Mouse (Mus musculus) neural tube, embryonic 14.5 days (tissue): ENCODE data around the gene P2ry6. TPM values are rescaled to one million over a fixed set of nuclear protein-coding genes. Genes with fewer than 3 reads are reported as not detected.

ENCODE experiments used
- ATAC-seq: fragments of 200-750 bp; cut with Nextera tagmentation; 2 replicates; pipeline ENCODE4 v1.8.0; 2017; ENCODE audit warnings: low read depth, mild to moderate bottlenecking, moderate TSS enrichment, moderate library complexity
- H3K27ac ChIP-seq: fragments of 300-500 bp; sonication (generic); 2 replicates; pipeline ENCODE4 v1.5.1; 2014; ENCODE audit warnings: low read depth, mild to moderate bottlenecking, control low read depth, low read length, moderate library complexity, mixed read lengths
- H3K27me3 ChIP-seq: fragments of 300-500 bp; sonication (generic); 2 replicates; pipeline ENCODE4 v1.6.1; 2014; ENCODE audit warnings: low read length; ENCODE audit not compliant: control insufficient read depth, insufficient read depth
- H3K36me3 ChIP-seq: fragments of 300-500 bp; sonication (generic); 2 replicates; pipeline ENCODE4 v1.6.1; 2014; ENCODE audit warnings: low read length, mixed read lengths; ENCODE audit not compliant: control insufficient read depth, insufficient read depth
- H3K4me1 ChIP-seq: fragments of 300-500 bp; sonication (generic); 2 replicates; pipeline ENCODE4 v1.6.1; 2014; ENCODE audit warnings: low read length; ENCODE audit not compliant: control insufficient read depth, insufficient read depth
- H3K4me2 ChIP-seq: fragments of 300-500 bp; sonication (generic); 2 replicates; pipeline ENCODE4 v1.6.1; 2014; ENCODE audit warnings: mild to moderate bottlenecking, low read depth, low read length, control low read depth
- H3K4me3 ChIP-seq: fragments of 300-500 bp; sonication (generic); 2 replicates; pipeline ENCODE4 v1.5.1; 2014; ENCODE audit warnings: low read depth, low read length, control low read depth, mixed read lengths
- H3K9ac ChIP-seq: fragments of 300-500 bp; sonication (generic); replicated peaks from 2 replicates; pipeline ENCODE4 v1.6.1; 2014; ENCODE audit warnings: low read depth, mild to moderate bottlenecking, control low read depth, low read length, mixed read lengths
- H3K9me3 ChIP-seq: fragments of 300-500 bp; sonication (generic); 2 replicates; pipeline ENCODE4 v1.6.1; 2016; ENCODE audit warnings: low read length; ENCODE audit not compliant: control insufficient read depth
- WGBS: fragments of 180-500 bp; shearing (Covaris S2); extraction: QIAGEN DNeasy Blood & Tissue Kit; methylation state at CpG from one replicate; pipeline ENCODE4 v1.1.7; 2014; 5-methylcytosine and 5-hydroxymethylcytosine counted together
- polyA plus RNA-seq: library from polyadenylated mRNA; unstranded; fragments of >200 nt; fragmentation: Nextera tagmentation; extraction: Ambion mirVana; gene quantifications from 2 replicates; pipeline ENCODE4 v1.2.1, GENCODE M21; 2014

Gene P2ry6
- polyA plus RNA-seq, 1 experiment from 2014 or later: 1.6 TPM

- H3K27me3 ChIP-seq: peaks cover 14% of the 10 kb centered on the region; the same call in 1 of the 2 replicates
- H3K36me3 ChIP-seq: no peaks in the 10 kb centered on the region
- H3K4me2 ChIP-seq: no peak overlapping the region
- H3K4me1 ChIP-seq: no peaks in the 10 kb centered on the region
- 36% methylated on average over 3 of the region's 3 CpGs for WGBS
- no peak overlapping the region for H3K4me3 ChIP-seq
- ATAC-seq: no peak
- no peak overlapping the region for H3K27ac ChIP-seq
- no peaks in the 10 kb centered on the region for H3K9me3 ChIP-seq
- H3K9ac ChIP-seq: no peak overlapping the region
These were observed 1.6 kb downstream of the P2ry6 start for GRCm38 (mm10) chr7:100972875-100973274.

DNA sequence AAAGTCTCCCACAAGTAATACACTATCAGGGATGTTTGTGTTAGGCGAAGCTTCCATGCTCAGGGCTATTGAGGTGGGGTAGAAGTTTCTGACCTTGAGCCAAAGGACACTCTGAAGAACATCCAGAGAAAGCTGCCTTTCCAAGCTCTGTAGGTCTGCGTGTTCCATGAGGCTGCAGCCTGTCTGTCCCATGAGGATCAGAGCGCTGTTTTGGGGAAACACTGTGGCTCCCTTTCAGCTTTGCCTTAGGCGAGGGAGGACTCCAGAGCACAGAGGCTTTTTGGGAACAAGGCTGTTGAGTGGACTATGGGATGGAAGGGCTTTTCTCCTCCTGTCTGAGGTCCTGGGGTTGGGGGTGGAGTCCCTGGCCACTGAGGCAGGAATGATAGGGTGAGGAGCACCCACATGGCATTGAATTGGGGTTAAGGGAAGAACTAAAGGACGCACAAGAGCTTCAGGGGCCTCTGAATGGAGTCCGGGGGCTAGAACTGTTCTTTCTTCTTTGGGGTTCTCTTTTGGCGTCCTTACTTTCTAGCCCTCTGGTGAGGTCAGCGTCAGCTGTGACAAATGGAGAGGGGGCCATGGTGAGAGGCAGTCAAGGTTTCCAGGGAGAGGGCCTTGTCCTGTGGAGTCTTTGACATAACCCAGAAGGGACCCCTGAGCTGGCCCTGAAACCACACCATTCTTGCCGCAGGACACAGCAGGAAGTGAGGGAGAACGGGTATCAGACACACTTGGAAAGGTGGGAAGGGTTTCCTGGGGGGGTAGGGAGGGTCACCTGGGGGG, 5.4 kb downstream of the P2ry6 start:
- Histone ChIP-seq H3K36me3 (no peaks in the 10 kb centered on the region), H3K27me3 (peaks cover 7% of the 10 kb centered on the region; the same call in 1 of the 2 replicates), H3K4me1 (no peaks in the 10 kb centered on the region), H3K9me3 (no peaks in the 10 kb centered on the region), H3K4me3 (no peak overlapping the region), H3K27ac (no peak overlapping the region), H3K4me2 (no peak overlapping the region), H3K9ac (no peak overlapping the region)
- WGBS: 80% methylated on average over 10 of the region's 10 CpGs
- ATAC-seq: no peak

DNA sequence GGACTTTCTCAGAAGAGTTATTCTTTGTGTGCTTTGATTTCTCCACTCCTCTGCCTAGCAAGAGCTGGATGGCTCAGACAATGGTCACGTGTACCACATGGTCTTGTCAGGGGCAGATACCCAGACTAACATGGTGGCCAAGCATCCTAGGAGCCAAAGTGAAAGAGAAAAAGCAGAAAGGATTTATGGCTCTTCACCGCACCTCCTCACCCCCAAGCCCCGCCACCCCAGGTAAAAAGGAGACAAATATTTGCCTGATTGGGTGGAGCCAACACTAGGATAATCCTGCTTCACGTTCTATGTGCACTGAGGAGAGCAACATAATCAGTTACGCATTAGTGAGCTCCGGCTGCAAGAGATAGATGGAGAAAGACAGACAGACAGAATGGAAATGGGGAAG, 6.1 kb downstream of the P2ry6 start:
- no peaks in the 10 kb centered on the region for H3K36me3 ChIP-seq
- H3K4me2 ChIP-seq: no peak overlapping the region
- H3K4me1 ChIP-seq: no peaks in the 10 kb centered on the region
- H3K9me3 ChIP-seq: no peaks in the 10 kb centered on the region
- 75% methylated on average over 6 of the region's 6 CpGs for WGBS
- H3K27ac ChIP-seq: no peak overlapping the region
- H3K27me3 ChIP-seq: peaks cover 2% of the 10 kb centered on the region; the same call in 1 of the 2 replicates
- no peak for ATAC-seq
- H3K9ac ChIP-seq: no peak overlapping the region
- no peak overlapping the region for H3K4me3 ChIP-seq

DNA sequence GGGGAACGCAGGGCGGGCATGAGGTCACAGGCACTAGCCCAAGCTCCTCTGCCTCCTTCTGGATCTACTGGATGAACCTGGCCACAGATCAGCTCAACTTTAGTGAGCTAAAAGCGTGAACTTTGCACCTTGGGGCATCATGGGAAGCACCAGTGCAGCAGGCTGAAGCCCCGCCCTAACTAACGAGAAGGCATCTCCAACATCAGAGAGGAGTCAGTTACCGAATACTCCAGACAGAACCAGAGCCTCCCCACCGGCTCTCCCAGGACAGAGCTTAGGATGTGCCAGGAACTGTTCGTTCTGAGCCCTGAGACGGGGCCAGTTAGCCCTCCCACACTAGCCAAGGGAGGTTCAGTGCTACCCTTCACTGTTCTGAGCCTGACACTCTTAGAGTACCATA, 6.6 kb downstream of the P2ry6 start:
- Histone ChIP-seq H3K9me3 (no peaks in the 10 kb centered on the region), H3K27me3 (no peaks in the 10 kb centered on the region), H3K9ac (no peak overlapping the region), H3K4me1 (no peaks in the 10 kb centered on the region), H3K4me3 (no peak overlapping the region), H3K36me3 (no peaks in the 10 kb centered on the region), H3K27ac (no peak overlapping the region), H3K4me2 (no peak overlapping the region)
- ATAC-seq: no peak
- 85% methylated on average over 9 of the region's 9 CpGs for WGBS

- Histone ChIP-seq H3K4me1 (no peaks in the 10 kb centered on the region), H3K27me3 (no peaks in the 10 kb centered on the region), H3K9ac (no peak overlapping the region), H3K4me2 (no peak overlapping the region), H3K4me3 (no peak overlapping the region), H3K36me3 (no peaks in the 10 kb centered on the region), H3K27ac (no peak overlapping the region), H3K9me3 (no peaks in the 10 kb centered on the region)
- 91% methylated on average over 7 of the region's 7 CpGs for WGBS
- ATAC-seq: no peak
These were observed 8.4 kb downstream of the P2ry6 start for GRCm38 (mm10) chr7:100966014-100966413.

GRCm38 (mm10) chr7:100965079-100965478, 9.4 kb downstream of the P2ry6 start:
- 28% methylated on average over 4 of the region's 4 CpGs for WGBS

GRCm38 (mm10) chr7:100964242-100964641, 10.2 kb downstream of the P2ry6 start:
- H3K9ac ChIP-seq: no peak overlapping the region
- no peak overlapping the region for H3K4me2 ChIP-seq
- 86% methylated on average over 6 of the region's 6 CpGs for WGBS
- no peak for ATAC-seq
- no peaks in the 10 kb centered on the region for H3K36me3 ChIP-seq
- no peaks in the 10 kb centered on the region for H3K4me1 ChIP-seq
- H3K4me3 ChIP-seq: no peak overlapping the region
- no peaks in the 10 kb centered on the region for H3K9me3 ChIP-seq
- no peaks in the 10 kb centered on the region for H3K27me3 ChIP-seq
- no peak overlapping the region for H3K27ac ChIP-seq

More at GRCm38 (mm10) chr7:100965079-100965478, 9.4 kb downstream of the P2ry6 start:
- no peaks in the 10 kb centered on the region for H3K9me3 ChIP-seq
- H3K9ac ChIP-seq: no peak overlapping the region
- H3K4me3 ChIP-seq: no peak overlapping the region
- no peaks in the 10 kb centered on the region for H3K4me1 ChIP-seq
- no peaks in the 10 kb centered on the region for H3K27me3 ChIP-seq
- no peak overlapping the region for H3K27ac ChIP-seq
- ATAC-seq: no peak
- H3K36me3 ChIP-seq: no peaks in the 10 kb centered on the region
- H3K4me2 ChIP-seq: no peak overlapping the region

GRCm38 (mm10) chr7:100963381-100963780, 11.1 kb downstream of the P2ry6 start:
- no peaks in the 10 kb centered on the region for H3K36me3 ChIP-seq
- no peak for ATAC-seq
- 74% methylated on average over 8 of the region's 8 CpGs for WGBS

GRCm38 (mm10) chr7:100961146-100961545, 13.3 kb downstream of the P2ry6 start:
- H3K27ac ChIP-seq: no peak overlapping the region
- H3K4me1 ChIP-seq: no peaks in the 10 kb centered on the region
- H3K9me3 ChIP-seq: no peaks in the 10 kb centered on the region
- H3K9ac ChIP-seq: no peak overlapping the region
- no peak overlapping the region for H3K4me2 ChIP-seq
- H3K27me3 ChIP-seq: no peaks in the 10 kb centered on the region
- WGBS: 74% methylated on average over 7 of the region's 7 CpGs
- no peak for ATAC-seq
- no peak overlapping the region for H3K4me3 ChIP-seq
- no peaks in the 10 kb centered on the region for H3K36me3 ChIP-seq

More at GRCm38 (mm10) chr7:100963381-100963780, 11.1 kb downstream of the P2ry6 start:
- Histone ChIP-seq H3K27me3 (no peaks in the 10 kb centered on the region), H3K4me1 (no peaks in the 10 kb centered on the region), H3K4me3 (no peak overlapping the region), H3K27ac (no peak overlapping the region), H3K4me2 (no peak overlapping the region), H3K9ac (no peak overlapping the region), H3K9me3 (no peaks in the 10 kb centered on the region)
